Mouse (Mus musculus): ENCODE measurements around the gene Slc2a5. TPM values are rescaled to one million over a fixed set of nuclear protein-coding genes. Genes with fewer than 3 reads are reported as not detected.

Slc2a5 gene
- total and polyA plus RNA-seq, 3 experiments, result 0.90 to 10.5 (median 9.9) TPM

DNA sequence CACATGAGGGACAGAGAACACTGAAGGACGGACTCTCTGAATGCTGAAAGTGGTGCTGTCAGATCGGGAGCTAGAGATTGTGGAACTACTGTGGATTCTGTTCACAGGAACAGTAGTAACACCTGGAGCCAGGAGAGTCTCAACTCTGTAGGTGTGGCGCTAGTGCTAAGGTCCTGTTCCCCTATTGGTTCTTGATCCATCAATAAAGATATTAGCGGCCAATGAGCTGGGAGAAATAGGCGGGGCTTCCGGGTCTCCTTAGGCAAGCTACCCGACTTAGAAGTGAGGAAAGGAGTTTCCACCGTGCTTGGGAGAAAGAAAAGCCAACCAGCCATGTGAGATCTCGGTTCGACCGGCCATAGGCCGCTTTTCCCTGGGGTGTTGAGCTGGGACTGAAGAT lies 25.2 kb downstream of the Slc2a5 start:
- DNase-seq, result no peak

DNA sequence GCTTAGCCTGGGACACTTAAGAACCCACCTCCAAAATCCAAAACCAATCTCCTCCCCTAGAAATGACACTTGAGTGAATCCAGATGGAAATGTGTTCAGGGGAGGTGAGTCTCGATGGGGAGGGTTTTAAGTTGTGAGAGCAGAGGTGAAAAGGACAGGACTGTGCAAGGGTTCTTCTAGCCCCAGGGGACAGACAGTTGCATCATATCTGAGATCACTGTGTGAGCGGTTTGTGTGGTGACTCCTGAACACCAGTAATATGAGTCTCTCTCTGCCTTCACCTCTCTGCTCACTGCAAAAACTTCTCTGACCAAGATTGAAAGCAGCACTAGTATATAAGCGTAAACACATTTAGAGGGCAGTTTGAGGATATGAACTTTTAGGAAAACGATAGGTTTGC lies 27.2 kb downstream of the Slc2a5 start:
- no peak for DNase-seq

DNA sequence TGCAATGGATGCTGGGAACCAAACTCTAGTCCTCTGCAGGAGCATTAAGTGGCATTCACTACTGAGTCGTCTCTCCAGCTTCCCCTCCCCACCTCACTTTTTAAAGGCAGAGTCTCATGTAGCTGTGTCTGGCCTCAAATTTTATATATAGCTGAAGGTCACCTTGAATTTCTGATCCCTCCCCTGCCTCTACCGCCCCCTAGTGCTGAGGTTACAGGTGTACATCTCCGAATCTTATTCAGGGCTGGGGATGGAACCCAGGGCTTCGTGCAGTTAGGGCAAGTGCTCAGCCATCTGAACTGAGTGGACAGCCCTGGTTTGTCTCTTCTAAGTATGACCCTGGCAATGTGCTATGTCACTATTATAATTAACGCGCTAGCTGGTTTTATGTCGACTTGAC lies 32.0 kb downstream of the Slc2a5 start:
- no peak for DNase-seq

DNA sequence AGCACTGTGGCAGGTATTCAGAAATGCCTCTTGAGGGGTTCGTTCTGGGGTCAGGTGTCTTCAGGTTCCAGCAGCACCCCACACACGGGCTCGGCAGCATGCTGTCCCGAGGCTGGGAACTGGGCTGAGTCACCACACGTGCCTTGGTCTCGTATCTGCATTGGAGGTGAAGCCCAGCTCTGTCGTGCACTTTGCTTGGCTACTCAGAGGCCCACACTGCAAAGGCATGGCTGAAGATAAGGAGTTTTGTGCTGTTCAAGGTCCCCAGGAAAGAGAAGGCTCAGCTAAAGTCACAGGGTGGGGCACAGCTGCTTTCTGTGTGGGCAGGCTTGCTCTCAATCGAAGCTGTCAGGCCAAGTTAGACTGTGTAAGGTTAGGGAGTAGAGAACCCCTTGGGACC lies 33.4 kb downstream of the Slc2a5 start:
- peak; percentile 46 for DNase-seq

DNA sequence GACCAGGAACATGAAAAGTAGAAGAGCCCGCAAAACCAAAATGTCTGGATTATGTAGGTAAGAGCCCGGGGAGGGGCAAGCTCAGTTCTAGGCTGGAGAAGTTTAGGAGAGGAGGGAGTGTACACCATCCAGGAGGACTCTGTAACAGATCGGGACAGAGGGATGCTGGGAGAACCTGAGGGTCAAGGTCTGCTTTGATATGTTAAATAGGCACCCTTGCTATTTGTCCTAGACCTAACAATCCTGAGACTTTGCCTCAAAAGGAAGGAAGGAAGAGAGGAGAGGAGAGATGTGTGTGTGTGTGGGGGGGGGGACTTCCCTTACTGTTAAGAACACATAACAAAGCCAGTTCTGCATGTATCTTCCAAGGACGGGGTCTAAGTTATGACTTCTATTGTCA lies 36.2 kb downstream of the Slc2a5 start:
- no peak for DNase-seq

DNA sequence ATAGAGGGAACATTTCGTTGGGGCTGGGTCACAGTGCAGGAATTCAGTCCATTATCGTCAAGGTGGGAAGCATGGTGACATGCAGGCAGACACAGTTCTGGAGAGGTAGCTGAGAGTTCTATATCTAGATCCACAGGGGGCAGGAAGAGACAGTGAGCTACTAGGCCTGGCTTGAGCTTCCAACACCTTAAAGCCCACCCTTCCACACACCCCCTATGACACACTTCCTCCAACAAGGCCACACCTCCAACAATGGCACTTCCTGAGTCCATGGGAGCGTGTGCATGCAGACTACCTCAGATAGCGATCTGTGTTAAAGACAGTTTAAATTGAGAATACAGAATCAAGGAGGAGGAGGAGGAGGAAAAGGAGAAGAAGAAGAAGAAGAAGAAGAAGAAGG lies 36.6 kb downstream of the Slc2a5 start:
- DNase-seq, result no peak

DNA sequence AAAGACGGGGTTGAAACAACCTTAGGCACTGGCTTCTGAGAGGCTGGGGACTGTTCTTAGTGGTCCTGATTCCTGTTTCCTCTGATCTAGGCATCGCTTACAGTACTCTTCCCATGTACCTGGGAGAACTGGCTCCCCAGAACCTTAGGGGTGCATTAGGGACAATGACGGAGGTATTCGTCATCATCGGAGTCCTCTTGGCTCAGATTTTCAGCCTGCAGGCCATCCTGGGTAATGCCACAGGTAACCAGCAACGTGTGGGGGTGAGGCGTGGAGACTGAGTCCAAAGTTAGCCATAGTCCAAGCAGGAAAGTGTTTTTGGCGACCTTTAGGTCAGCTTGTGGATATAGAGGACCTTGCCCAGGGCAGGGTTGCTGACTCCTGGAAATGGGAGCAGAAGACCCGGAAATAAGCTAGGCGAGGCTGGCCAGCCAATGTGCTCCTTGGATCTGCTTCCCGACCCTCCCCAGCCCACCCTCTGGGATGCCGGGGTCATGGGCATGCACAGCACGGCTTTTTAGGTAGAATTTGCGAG lies 38.3 kb downstream of the Slc2a5 start:
- no peak for DNase-seq

DNA sequence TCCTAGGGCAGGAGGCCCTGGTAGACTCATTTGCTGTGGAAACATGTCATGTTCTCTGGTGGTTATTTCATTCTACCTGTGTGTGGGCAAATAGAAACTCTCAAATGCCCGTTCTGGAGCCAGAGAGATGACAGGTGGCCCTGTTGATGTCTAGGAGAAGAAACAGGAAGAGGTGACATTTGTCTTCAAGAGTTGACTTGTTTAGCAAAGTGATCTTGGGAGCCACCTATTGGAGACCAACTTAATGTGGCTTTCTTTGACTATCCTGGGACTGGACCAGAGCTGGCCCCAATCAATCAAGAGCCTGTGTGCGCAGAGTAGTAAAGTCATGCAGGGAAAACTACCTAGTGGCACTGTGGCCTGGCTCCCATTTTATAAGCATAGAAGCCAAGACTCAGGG lies 40.4 kb downstream of the Slc2a5 start:
- no peak for DNase-seq

DNA sequence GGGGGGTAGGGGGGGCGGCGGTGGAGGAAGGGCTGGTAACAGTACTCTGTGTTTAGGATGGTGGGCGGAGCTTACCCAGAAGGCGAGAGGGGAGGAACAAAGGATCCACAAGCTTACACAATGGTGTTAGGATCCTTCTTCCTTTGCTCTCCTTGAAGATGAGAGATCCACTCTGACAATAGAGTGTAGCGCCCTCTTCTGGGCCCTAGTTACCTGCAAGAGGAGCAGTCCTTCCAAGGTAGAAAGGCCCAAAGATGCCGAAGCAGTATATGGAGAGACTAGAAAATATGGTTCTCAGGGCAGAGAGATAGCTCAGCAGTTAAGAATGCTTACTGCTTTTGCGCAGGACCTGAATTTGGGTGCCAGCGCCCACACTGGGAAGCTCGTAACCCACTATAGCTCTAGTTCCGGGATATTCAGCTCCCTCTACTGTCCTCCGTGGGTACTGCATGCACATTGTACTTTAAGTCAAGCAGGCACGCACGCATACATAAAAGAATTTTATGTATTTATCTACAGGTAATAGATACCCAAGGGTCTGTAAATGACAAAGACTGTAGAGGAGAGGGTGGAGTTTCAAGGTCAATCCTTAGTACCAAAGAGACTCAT lies 43.6 kb downstream of the Slc2a5 start:
- no peak for DNase-seq

DNA sequence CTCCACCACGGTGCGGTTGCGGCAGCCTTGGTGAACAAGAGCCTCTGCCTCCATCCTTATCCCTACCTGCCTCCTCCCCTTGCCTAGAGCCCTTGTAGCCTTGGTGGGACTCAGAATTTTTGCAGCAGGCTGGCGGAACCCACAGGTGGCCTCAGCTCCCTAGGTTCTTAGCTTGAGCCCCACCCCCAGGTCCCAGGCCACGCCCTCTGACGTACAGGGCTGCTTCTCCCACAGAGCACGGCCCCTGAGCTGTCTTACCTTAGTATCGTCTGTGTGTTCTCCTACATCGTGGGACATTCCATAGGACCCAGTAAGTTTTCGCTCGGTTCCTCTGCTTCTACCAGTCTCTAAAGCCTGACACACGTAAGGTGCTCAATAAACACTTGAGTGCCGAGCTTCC lies 45.8 kb downstream of the Slc2a5 start:
- no peak for DNase-seq

DNA sequence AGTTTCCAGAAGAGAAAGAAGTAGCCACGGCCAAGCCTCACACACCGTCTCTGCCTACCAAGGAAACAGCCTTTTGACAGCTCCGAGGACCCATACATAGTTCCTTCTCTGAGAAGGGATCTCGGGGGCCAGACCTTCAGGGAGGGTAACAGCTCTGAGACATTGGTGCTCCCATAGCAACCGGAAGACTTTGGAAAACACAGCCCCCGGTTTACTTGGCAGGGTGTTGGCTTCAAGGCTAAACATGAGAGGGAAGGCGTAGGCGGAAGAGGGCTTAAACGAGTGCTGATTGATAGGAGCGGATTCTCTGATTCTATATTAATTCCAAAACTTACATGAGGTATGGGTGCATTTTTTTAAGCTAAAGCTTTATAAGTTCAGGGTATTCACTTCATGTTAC lies 49.3 kb downstream of the Slc2a5 start:
- DNase-seq, result peak; percentile 35

DNA sequence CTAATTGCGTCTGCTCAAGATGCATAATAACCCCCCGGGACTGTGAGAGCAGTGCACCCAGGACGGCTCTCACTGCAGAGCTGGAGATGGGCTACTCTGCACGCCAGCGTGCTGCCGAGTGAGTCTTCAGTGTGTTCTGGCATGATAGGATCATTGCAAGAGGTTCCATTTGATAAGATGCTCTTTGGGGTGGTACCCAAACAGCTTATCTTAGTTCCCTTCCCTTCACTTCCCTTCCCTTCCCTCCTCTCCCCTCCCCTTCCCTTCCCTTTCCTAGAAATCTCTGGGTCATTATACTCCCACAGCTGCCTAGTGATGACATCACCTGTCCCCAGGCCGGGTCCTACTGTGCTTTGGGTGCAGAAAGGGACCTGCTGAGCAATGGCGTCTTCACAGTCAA lies 53.0 kb downstream of the Slc2a5 start:
- DNase-seq, result no peak

DNA sequence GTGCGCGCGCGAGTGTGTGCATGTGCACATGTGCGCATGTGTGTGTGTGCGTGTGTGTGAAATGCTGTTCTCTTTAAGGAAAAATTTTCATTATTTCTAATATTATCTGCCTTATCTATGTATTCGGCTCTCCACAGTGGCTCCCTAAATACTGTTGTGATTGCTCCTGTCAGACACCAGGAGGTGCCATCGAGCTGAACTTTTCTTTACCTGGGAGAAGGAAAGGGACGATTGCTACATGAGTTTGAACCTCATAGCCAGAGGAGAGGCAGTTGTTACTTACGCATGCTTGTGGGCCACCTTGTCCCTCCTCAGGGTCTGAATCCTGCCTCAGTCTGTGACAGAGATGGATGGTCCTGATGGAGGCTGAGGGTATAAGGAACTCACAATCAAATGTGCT lies 54.2 kb downstream of the Slc2a5 start:
- DNase-seq, result peak; percentile 14

DNA sequence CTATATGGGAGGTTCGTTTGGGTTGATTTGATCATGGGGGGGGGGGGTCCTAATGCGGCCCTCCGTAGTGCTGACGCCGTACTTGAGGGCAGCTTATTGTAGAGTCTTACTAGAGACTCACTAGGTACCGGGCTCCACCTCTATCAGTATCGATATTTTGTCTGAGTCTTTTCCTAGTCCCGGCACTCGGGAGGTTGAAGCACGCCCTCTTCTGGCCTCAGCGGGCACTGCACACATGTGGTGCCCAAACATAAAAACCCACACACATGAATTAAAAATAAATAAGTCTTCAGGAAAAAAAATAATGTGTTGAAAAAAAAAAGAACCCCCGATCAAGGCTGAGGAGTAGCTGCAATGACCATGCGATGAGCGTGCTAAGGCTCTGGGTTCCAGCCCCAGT lies 54.9 kb downstream of the Slc2a5 start:
- no peak for DNase-seq

DNA sequence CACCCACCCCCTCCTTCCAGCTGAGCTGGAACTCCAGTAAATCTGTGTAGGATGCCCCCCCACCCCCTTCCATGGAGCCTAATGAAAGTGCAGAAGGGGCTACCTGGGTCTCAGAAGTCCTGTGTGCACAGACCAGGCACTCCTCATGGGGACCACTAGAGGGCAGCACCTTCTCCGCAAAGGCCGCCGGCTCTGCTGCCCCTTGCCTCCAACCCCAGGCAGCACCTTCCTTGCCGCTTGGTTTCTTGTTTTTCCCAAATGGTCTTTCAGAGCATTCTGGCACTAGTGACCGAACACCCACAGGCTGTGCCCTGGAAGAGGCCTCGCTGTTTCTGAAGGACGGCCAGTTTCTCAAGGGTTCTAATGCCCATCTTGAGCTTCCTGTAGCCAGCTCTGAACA lies 57.5 kb downstream of the Slc2a5 start:
- DNase-seq, result peak; percentile 20

DNA sequence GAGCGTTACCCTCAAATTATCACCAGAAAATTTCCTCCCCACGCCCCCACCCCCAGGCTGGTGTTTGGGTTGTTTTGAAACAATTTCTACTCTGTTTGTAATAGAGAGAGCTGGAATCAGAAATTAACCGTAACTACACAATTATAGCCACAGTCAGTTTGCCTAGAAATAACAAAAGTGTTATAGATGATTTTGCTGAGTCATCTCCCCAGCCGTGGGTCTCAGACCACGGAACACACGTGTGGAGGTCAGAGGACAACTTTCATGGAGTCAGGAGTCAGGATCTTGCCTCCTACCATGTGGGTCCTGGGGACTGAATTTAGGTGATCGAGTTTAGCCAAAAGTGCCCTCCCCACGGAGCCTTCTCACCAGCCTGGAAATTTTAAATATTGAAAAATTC lies 58.0 kb downstream of the Slc2a5 start:
- DNase-seq, result no peak

DNA sequence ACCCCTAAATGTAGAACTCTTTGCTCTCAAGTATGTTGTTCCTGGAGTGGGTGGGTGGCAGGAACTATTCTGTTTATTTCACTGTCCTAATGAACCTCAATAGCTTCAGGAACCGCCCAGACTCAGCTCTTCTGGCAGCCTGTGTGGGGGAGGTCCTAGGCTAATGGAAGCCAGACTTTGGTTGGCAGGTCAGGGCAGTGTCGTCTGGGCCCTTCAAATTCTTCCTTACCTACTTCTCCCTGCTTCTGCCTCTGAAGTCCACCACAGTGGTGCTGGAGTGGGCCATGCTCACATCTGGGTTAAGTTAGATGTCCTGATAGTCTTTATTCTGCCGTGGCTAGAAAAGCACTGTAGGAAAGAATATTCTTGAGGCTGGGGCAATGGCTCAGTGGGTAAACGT lies 59.0 kb downstream of the Slc2a5 start:
- DNase-seq, result no peak

DNA sequence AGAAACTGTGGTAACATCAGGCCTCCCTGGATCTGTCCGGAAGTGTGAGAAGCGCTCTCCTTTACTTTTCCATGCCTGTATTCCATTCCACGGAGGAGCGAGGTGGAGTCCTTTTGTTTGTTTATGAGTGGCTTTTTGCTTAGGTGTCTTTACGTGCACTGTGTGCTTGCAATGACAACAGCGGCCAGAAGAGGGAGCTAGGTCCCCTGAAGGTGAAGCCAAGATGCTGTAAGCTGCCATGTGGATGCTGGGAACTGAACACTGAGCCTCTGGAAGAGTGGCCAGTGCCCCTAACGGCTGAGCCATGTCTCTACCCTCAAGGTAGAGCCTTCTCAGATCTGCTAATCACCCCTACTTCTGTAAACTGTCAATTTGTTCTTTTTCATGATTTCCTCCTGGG lies 62.2 kb downstream of the Slc2a5 start:
- no peak for DNase-seq

DNA sequence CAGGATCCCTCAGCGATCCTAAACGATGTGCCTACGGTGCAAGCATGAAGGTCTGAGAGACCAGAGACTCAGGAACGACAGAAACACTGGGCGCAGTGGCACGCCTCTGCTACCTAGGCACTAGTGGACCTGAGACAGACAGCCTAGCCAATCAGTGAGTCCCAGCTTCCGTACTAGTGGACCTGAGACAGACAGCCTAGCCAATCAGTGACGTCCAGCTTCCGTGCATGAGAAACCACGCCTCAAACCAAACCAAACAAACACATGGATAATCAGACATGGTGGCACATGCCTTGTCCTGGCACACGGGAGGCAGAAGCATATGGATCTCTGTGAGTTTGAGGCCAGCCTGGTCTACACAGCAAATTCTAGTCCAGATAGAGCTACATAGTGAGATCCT lies 69.2 kb downstream of the Slc2a5 start:
- DNase-seq, result no peak

DNA sequence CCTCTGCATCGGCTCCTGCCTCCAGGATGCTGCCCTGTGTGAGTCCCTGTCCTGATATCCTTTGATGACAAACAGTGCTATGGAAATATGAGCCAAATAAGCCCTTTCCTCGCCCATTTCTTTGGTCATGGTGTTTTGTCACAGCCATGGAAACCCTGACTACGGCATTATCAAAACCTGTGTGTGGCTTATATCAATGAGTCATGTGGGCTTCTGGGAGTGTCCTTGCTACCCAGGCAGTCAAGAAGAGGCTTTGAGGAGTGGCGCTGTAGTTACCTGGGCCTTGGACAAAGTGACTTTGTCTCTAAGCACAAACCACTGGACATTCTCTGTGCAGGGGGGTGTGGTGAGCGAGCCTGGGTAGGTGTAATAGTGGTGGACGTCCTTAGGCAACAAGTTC lies 73.1 kb downstream of the Slc2a5 start:
- no peak for DNase-seq

Measured in adrenal gland, adult 2 months (tissue).